Mouse (Mus musculus) midbrain, postnatal 0 days (tissue): ENCODE measurements around the gene Srsf11. TPM values are rescaled to one million over a fixed set of nuclear protein-coding genes. Genes with fewer than 3 reads are reported as not detected.

Experiments
- ATAC-seq: fragments of 200-750 bp; cut with Nextera tagmentation; 2 replicates; pipeline ENCODE4 v1.8.0; 2017; ENCODE audit warnings: moderate number of reproducible peaks, mild to moderate bottlenecking, moderate TSS enrichment, moderate library complexity; ENCODE audit not compliant: low FRiP score
- DNase-seq: peaks from one replicate; pipeline ENCODE4 v3.0.0-alpha.2; 2015; ENCODE audit warnings: low spot score
- H3K27ac ChIP-seq: fragments of 300-500 bp; sonication (generic); 2 replicates; pipeline ENCODE4 v1.5.1; 2014; ENCODE audit warnings: low read depth, mild to moderate bottlenecking, low read length, mixed read lengths
- H3K27me3 ChIP-seq: fragments of 300-500 bp; sonication (generic); 2 replicates; pipeline ENCODE4 v1.6.1; 2014; ENCODE audit warnings: low read length, control low read depth, mixed read lengths; ENCODE audit not compliant: insufficient read depth
- H3K36me3 ChIP-seq: fragments of 300-500 bp; sonication (generic); 2 replicates; pipeline ENCODE4 v1.6.1; 2014; ENCODE audit warnings: low read length, control low read depth, mixed read lengths; ENCODE audit not compliant: insufficient read depth
- H3K4me1 ChIP-seq: fragments of 300-500 bp; sonication (generic); 2 replicates; pipeline ENCODE4 v1.6.1; 2014; ENCODE audit warnings: mild to moderate bottlenecking, control low read depth, antibody characterized with exemption, low read length, mixed read lengths; ENCODE audit not compliant: insufficient read depth
- H3K4me2 ChIP-seq: fragments of 300-500 bp; sonication (generic); 2 replicates; pipeline ENCODE4 v1.6.1; 2014; ENCODE audit warnings: low read depth, mild to moderate bottlenecking, low read length, mixed read lengths; ENCODE audit not compliant: poor library complexity, severe bottlenecking
- H3K4me3 ChIP-seq: fragments of 300-500 bp; sonication (generic); 2 replicates; pipeline ENCODE4 v1.5.1; 2014; ENCODE audit warnings: low read depth, mild to moderate bottlenecking, low read length, moderate library complexity
- H3K9ac ChIP-seq: fragments of 300-500 bp; sonication (generic); replicated peaks from 2 replicates; pipeline ENCODE4 v1.6.1; 2014; ENCODE audit warnings: mild to moderate bottlenecking, low read length, moderate library complexity, mixed read lengths; ENCODE audit not compliant: poor library complexity, severe bottlenecking
- H3K9me3 ChIP-seq: fragments of 300-500 bp; sonication (generic); 2 replicates; pipeline ENCODE4 v1.6.1; 2016; ENCODE audit warnings: low read length, control low read depth
- CTCF ChIP-seq: IDR thresholded peaks from 2 replicates; pipeline ENCODE4 v1.5.1; 2016; ENCODE audit warnings: antibody characterized with exemption, mild to moderate bottlenecking
- WGBS: fragments of 180-500 bp; shearing (Covaris S2); extraction: QIAGEN DNeasy Blood & Tissue Kit; methylation state at CpG from one replicate; pipeline ENCODE4 v1.1.7; 2014; 5-methylcytosine and 5-hydroxymethylcytosine counted together
- polyA plus RNA-seq: library from polyadenylated mRNA; unstranded; fragments of >200 nt; fragmentation: Nextera tagmentation; extraction: Ambion mirVana; gene quantifications from 2 replicates; pipeline ENCODE4 v1.2.1, GENCODE M21; 2015
- total RNA-seq: library from RNA; depleted of rRNA; stranded (reverse); fragments of >200 nt; gene quantifications from 2 replicates; pipeline ENCODE4 v1.2.3, GENCODE M21; 2014

Srsf11 gene
- total and polyA plus RNA-seq, 2 experiments from 2014 or later = 187 to 188 TPM

DNA sequence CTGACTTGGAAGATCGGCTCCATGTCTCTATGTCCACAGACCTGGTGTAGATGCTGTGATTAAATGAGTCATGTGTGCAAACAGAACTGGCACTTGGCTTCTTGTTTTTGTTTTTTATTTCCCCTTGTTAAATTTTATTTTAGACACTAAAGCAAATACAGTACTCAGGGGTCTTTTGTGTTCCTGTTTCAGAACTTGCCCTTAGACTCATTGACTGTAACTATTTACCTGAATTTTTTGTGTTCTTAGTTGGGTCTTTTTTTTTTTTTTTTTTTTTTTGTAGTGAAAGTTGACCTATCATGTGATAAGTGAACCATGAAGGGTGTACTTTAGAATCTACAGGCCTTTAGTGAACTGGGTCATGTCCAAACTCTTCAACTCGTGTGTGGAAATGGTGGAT lies 4.3 kb upstream of the Srsf11 start:
- no peak for TF ChIP-seq CTCF
- ATAC-seq = no peak
- no peak for DNase-seq
- Histone ChIP-seq H3K4me1 (no peaks in the 10 kb centered on the region), H3K9me3 (no peaks in the 10 kb centered on the region), H3K36me3 (no peaks in the 10 kb centered on the region), H3K27me3 (no peaks in the 10 kb centered on the region), H3K27ac (no peak overlapping the region), H3K9ac (no peak overlapping the region), H3K4me2 (no peak overlapping the region), H3K4me3 (no peak overlapping the region)
- WGBS = 87% methylated on average over 2 of the region's 2 CpGs

DNA sequence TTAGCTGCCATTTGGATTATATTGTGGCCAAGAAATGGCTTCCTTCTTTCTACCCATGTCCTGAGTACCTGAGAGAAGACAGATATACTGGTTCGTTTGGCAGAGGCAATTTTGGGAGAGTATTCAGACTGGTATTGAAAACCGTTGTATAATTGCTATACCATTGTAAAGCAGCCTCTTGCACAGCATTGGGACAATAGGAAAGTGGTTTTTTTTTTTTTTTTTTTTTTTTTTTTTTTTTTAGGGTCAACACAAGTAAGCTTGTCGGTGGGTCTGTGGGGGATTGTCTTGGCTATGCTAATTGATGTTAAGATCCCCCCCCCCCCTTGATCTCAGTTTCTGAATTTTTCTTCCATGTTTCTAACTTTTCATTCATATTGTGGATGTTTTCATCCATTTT lies 1.7 kb upstream of the Srsf11 start:
- Histone ChIP-seq H3K9me3 (no peaks in the 10 kb centered on the region), H3K4me3 (no peak overlapping the region), H3K4me1 (peaks cover 4% of the 10 kb centered on the region; the same call in 1 of the 2 replicates), H3K27me3 (no peaks in the 10 kb centered on the region), H3K4me2 (no peak overlapping the region), H3K9ac (no peak overlapping the region), H3K27ac (no peak overlapping the region), H3K36me3 (no peaks in the 10 kb centered on the region)
- ATAC-seq = no peak
- no peak for DNase-seq
- WGBS = 84% methylated on average over 3 of the region's 3 CpGs
- TF ChIP-seq CTCF = no peak

- no peak for ATAC-seq
Measured at GRCm38 (mm10) chr3:158035866-158036265, 573 bp downstream of the Srsf11 start.

GRCm38 (mm10) chr3:158032106-158032505 lies 4.3 kb downstream of the Srsf11 start:
- H3K9me3 ChIP-seq = no peaks in the 10 kb centered on the region
- H3K4me1 ChIP-seq = peaks cover 4% of the 10 kb centered on the region; the same call in 1 of the 2 replicates
- H3K4me2 ChIP-seq = peak overlapping the region; percentile 80
- peak overlapping the region; percentile 98 for H3K4me3 ChIP-seq
- H3K27ac ChIP-seq = peak overlapping the region; percentile 85
- peak overlapping the region; percentile 95 for H3K9ac ChIP-seq
- ATAC-seq = no peak; the same call in 1 of the 2 replicates
- 6% methylated on average over 4 of the region's 4 CpGs for WGBS
- no peaks in the 10 kb centered on the region for H3K36me3 ChIP-seq
- no peak for TF ChIP-seq CTCF
- no peak for DNase-seq
- no peaks in the 10 kb centered on the region for H3K27me3 ChIP-seq

More at GRCm38 (mm10) chr3:158035866-158036265, 573 bp downstream of the Srsf11 start:
- Histone ChIP-seq H3K4me3 (peak overlapping the region; percentile 70), H3K4me1 (peaks cover 4% of the 10 kb centered on the region; the same call in 1 of the 2 replicates), H3K9me3 (no peaks in the 10 kb centered on the region), H3K36me3 (no peaks in the 10 kb centered on the region), H3K9ac (peak overlapping the region; percentile 78), H3K27ac (peak overlapping the region; percentile 65), H3K4me2 (peak overlapping the region; percentile 66), H3K27me3 (no peaks in the 10 kb centered on the region)
- DNase-seq = peak; percentile 6
- no peak for TF ChIP-seq CTCF
- WGBS = 2% methylated on average over 11 of the region's 11 CpGs

DNA sequence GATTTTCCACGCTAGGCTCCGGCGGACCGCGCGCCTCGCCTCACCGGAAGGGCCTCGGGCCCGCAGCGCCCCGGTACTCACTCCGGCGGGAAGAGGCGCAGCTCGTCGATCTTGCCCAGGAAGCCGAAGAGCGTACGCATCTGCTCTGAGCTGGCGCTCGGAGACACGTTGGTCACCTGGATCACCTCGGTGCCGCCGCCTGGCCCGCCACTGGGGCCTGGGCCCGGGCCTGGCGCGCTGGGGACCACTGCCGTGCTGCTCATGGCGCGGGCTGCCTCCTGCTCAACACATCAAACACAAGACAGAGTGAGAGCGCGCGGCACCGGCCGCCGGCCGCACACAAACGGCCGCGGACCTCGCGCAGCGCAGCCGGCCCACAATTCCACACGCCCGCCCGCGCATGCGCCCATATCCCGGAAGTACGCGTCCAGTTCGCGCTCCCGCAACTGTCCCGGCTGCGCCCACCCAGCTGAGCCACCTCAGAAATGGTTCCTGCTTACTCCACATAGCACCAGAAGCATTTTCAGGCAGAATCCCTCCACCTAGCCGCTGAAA lies 5.0 kb downstream of the Srsf11 start:
- H3K36me3 ChIP-seq = peaks cover 2% of the 10 kb centered on the region; the same call in 1 of the 2 replicates
- peaks cover 4% of the 10 kb centered on the region; the same call in 1 of the 2 replicates for H3K4me1 ChIP-seq
- H3K9me3 ChIP-seq = no peaks in the 10 kb centered on the region
- H3K9ac ChIP-seq = peak overlapping the region; percentile 95
- H3K4me2 ChIP-seq = peak overlapping the region; percentile 80
- H3K4me3 ChIP-seq = peak overlapping the region; percentile 98
- ATAC-seq (peak; percentile 94), DNase-seq (peak; percentile 93)
- H3K27ac ChIP-seq = peak overlapping the region; percentile 85
- under 1% methylated on average over 61 of the region's 61 CpGs for WGBS
- no peak for TF ChIP-seq CTCF
- H3K27me3 ChIP-seq = no peaks in the 10 kb centered on the region

DNA sequence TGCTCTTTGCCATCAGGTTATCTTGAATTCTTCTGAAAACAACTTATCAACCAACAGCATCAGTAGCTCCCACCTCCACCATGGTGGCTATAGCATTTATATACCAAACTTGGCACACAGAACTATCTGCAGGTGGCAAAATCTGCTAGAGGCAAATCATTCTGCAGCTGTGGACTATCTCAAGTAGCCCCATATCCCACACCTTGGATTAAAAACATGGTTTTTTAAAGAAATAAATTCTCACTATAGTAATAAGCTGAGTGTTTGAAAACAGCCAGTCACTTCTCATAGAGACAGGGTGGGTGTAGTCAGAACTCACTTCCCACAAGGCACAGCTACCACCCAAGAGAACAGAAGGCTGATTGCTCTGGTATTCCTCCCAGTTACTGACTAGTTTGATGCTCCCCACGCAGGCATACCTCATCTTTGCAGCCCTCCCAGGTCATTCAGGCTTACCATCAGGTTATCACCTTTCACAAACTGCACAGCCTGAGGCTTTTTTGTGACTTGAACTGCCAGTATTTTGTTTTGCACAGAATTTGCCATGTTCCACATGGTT lies 26.6 kb downstream of the Srsf11 start:
- DNase-seq = no peak
- 46% methylated on average over 1 of the region's 1 CpGs for WGBS
- no peak overlapping the region for H3K9ac ChIP-seq
- ATAC-seq = no peak
- TF ChIP-seq CTCF = no peak
- H3K4me1 ChIP-seq = no peaks in the 10 kb centered on the region
- no peak overlapping the region for H3K27ac ChIP-seq
- no peaks in the 10 kb centered on the region for H3K27me3 ChIP-seq
- H3K9me3 ChIP-seq = no peaks in the 10 kb centered on the region
- no peak overlapping the region for H3K4me2 ChIP-seq
- peaks cover 25% of the 10 kb centered on the region for H3K36me3 ChIP-seq
- no peak overlapping the region for H3K4me3 ChIP-seq
